Mouse (Mus musculus) embryonic facial prominence, embryonic 10.5 days (tissue): ENCODE results near the gene Pgm1. TPM values are rescaled to one million over a fixed set of nuclear protein-coding genes. Genes with fewer than 3 reads are reported as not detected.

Experiments
- DNase-seq: peaks from one replicate; pipeline ENCODE4 v3.0.0-alpha.2; 2017; ENCODE audit warnings: low spot score
- H3K27ac ChIP-seq: fragments of 300-500 bp; sonication (generic); replicated peaks from 2 replicates; pipeline ENCODE4 v1.5.1; 2016; ENCODE audit warnings: mild to moderate bottlenecking
- H3K27me3 ChIP-seq: fragments of 300-500 bp; sonication (generic); replicated peaks from 2 replicates; pipeline ENCODE4 v1.6.1; 2016; ENCODE audit warnings: low read depth, mild to moderate bottlenecking; ENCODE audit not compliant: poor library complexity, severe bottlenecking
- H3K36me3 ChIP-seq: fragments of 300-500 bp; sonication (generic); replicated peaks from 2 replicates; pipeline ENCODE4 v1.6.1; 2016; ENCODE audit warnings: mild to moderate bottlenecking, moderate library complexity
- H3K4me1 ChIP-seq: fragments of 300-500 bp; sonication (generic); 2 replicates; pipeline ENCODE4 v1.6.1; 2016
- H3K4me3 ChIP-seq: fragments of 300-500 bp; sonication (generic); 2 replicates; pipeline ENCODE4 v1.5.1; 2016; ENCODE audit warnings: mild to moderate bottlenecking, moderate library complexity
- H3K9me3 ChIP-seq: fragments of 300-500 bp; sonication (generic); 2 replicates; pipeline ENCODE4 v1.6.1; 2016; ENCODE audit warnings: mild to moderate bottlenecking
- WGBS: fragments of 180-500 bp; shearing (Covaris S2); methylation state at CpG from one replicate; pipeline ENCODE4 v1.1.7; 2016; 5-methylcytosine and 5-hydroxymethylcytosine counted together
- polyA plus RNA-seq: library from polyadenylated mRNA; unstranded; fragments of >200 nt; fragmentation: Nextera tagmentation; extraction: Ambion mirVana; gene quantifications from 2 replicates; pipeline ENCODE4 v1.2.1, GENCODE M21; 2016

Pgm1 gene
- polyA plus RNA-seq, 1 experiment from 2014 or later = 62.9 TPM

DNA sequence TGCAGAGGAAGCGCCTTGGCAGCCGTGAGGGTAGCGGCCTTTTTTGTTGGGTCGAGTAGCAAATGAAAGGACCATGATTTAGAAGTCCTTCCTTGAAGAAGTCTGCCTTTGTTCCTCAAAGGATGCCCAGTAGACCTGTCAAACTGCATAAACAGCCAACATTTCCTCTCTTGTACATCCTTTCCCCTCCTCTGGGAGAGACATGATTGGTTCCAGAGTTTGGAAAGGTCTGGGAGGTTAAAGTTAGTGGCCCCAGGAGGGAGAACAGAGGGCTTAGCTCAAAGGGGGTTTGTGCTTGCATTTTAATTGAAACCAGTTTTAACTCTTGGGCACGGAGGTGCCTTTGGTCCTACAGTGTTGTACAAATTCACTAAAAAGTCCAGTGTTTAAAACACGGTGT, 37.3 kb downstream of the Pgm1 start:
- Histone ChIP-seq H3K9me3 (no peaks in the 10 kb centered on the region), H3K27ac (peak overlapping the region; percentile 80; the same call in 1 of the 2 replicates), H3K4me3 (0 out of 2 replicates have a peak overlapping the region, but pooled peaks have one; percentile 1), H3K4me1 (peaks cover 53% of the 10 kb centered on the region), H3K27me3 (no peaks in the 10 kb centered on the region), H3K36me3 (peaks cover 30% of the 10 kb centered on the region)
- 39% methylated on average over 6 of the region's 6 CpGs for WGBS
- peak; percentile 66 for DNase-seq

DNA sequence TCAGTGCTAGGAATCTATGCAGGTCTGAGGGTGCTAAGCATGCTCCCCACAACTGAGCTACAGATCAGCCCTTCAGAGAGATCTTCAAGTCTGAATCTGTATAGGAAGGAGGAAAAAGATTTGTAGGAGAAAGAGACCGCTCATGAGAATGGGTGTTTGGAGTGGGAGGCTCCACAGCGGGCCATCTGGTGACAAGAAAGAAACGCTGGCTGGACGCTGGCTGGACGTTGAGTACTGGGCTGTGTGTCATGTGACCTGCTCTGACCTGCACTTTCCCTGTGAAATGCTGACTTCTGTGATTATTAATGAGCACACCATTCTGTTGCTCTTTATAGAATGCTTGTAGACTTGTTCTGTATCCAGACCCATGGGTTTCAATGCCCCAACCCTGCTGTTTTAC, 40.1 kb downstream of the Pgm1 start:
- DNase-seq = peak; percentile 32
- H3K27ac ChIP-seq = peak overlapping the region; percentile 59
- H3K9me3 ChIP-seq = no peaks in the 10 kb centered on the region
- no peaks in the 10 kb centered on the region for H3K27me3 ChIP-seq
- no peak overlapping the region for H3K4me3 ChIP-seq
- H3K36me3 ChIP-seq = peaks cover 25% of the 10 kb centered on the region
- WGBS = 39% methylated on average over 5 of the region's 5 CpGs
- H3K4me1 ChIP-seq = peaks cover 46% of the 10 kb centered on the region

- Histone ChIP-seq H3K27me3 (no peaks in the 10 kb centered on the region), H3K4me3 (no peak overlapping the region), H3K27ac (no peak overlapping the region; the same call in 1 of the 2 replicates), H3K4me1 (peaks cover 42% of the 10 kb centered on the region), H3K36me3 (peaks cover 22% of the 10 kb centered on the region), H3K9me3 (no peaks in the 10 kb centered on the region)
- DNase-seq = no peak
- WGBS = 51% methylated on average over 4 of the region's 4 CpGs
These were observed 40.9 kb downstream of the Pgm1 start for GRCm38 (mm10) chr4:99970097-99970496.

DNA sequence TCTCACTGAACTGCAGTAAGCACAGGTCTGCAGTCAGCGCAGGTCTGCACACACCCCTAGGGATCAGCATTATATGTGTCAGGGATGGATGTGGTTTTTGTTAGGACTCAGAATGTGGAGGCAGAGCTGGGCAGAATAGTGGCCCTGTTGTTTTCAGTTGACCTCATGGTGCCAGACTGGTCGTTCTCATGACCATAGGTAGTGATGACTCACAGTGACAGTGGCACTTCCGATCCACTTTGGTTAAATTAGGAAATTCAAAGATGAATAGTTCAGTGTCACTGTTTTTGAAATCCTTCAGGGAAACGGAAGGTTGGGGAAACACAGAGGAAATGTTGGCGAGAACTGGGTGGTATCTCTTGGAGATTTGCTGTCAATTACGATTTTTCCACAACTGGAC, 43.7 kb downstream of the Pgm1 start:
- Histone ChIP-seq H3K4me3 (no peak overlapping the region), H3K9me3 (no peaks in the 10 kb centered on the region), H3K27me3 (no peaks in the 10 kb centered on the region), H3K27ac (no peak overlapping the region), H3K4me1 (peaks cover 24% of the 10 kb centered on the region), H3K36me3 (peaks cover 11% of the 10 kb centered on the region; the same call in 1 of the 2 replicates)
- DNase-seq = no peak
- 79% methylated on average over 6 of the region's 6 CpGs for WGBS

DNA sequence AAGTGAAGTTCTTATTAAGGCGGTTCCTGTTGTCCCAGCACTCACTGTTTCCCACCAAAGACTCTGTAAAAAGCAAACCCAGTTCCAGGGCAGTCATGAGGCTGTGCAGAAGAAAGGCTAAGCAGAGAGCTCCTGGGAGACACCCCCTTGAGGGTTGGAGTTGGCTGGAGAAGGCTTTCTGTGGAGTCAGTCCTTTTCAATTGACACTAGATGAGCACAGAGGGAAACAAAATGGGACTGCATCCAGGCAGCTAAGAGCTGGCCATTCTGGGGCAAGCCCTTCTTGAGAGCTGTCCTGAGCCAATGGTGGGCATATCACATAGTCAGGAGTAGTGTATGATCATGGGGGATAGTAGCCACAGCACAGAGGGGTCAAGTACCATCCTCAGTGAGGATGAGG, 44.7 kb downstream of the Pgm1 start:
- H3K4me1 ChIP-seq = peaks cover 14% of the 10 kb centered on the region
- no peaks in the 10 kb centered on the region for H3K9me3 ChIP-seq
- 94% methylated on average over 1 of the region's 1 CpGs for WGBS
- no peak for DNase-seq
- H3K36me3 ChIP-seq = peaks cover 11% of the 10 kb centered on the region; the same call in 1 of the 2 replicates
- H3K27ac ChIP-seq = no peak overlapping the region
- H3K4me3 ChIP-seq = no peak overlapping the region
- no peaks in the 10 kb centered on the region for H3K27me3 ChIP-seq

DNA sequence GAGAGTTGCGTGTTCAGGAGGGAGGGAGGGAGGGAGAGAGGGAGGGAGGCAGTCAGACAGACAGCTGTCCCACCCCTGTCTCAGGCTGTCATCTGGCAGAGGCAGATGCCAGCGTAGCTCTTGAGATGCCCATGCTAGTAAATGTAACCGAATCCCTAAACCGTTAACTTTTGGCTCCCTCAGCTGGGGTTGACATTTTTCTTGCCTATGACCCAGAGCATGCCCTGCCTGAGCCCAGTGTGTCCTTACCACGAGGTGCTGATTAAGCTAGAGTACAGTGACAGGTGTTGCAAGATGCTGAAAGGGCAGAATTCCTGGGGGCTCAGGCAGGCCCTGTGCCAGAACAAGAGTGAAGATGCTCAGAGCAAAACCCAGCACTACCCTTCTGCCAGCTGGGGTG, 45.2 kb downstream of the Pgm1 start:
- H3K36me3 ChIP-seq = peaks cover 11% of the 10 kb centered on the region; the same call in 1 of the 2 replicates
- WGBS = 67% methylated on average over 5 of the region's 5 CpGs
- no peak overlapping the region for H3K4me3 ChIP-seq
- peaks cover 9% of the 10 kb centered on the region for H3K4me1 ChIP-seq
- no peak overlapping the region for H3K27ac ChIP-seq
- no peaks in the 10 kb centered on the region for H3K9me3 ChIP-seq
- H3K27me3 ChIP-seq = no peaks in the 10 kb centered on the region
- DNase-seq = no peak

DNA sequence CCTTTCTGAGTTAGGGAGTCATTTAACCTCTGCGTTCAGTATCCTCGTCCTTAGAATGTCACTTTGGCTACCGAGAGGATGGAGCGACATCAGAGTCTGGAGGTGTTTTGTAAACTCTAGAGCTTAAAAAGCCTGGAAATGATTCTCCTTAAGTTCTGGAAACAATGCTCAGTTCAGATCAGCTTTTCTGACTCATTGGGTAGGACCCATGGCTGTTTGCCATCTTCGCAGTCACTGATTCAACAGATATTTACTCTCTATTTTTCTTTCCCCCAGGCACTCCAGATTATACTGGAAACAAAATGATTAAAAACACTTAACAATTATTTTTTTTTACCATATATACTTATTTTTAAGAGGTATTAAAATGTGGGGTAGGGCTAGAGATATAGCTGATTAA, 50.1 kb downstream of the Pgm1 start:
- WGBS = 94% methylated on average over 5 of the region's 5 CpGs
- Histone ChIP-seq H3K27ac (no peak overlapping the region), H3K36me3 (no peaks in the 10 kb centered on the region; the same call in 1 of the 2 replicates), H3K27me3 (no peaks in the 10 kb centered on the region), H3K4me3 (no peak overlapping the region), H3K4me1 (peaks cover 22% of the 10 kb centered on the region), H3K9me3 (no peaks in the 10 kb centered on the region)
- DNase-seq = no peak

DNA sequence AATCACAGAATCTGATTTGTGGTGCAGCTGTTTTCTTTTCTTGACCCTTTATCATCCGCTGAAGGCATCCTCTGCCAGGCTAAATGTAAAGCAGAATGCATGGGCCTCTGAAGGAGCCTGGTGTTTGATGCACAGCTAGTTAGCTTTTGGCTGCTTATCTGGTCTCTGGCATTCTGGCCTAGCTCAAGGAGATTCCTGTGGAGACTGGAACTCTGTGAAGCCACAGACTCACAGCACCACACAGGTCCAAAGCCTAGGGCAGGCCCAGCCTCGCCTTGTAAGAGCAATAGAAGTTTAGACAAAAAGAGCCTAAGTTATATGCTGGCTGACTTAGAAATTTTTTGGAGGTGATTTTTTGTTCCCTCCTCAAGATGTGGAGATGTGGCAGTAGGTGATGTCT, 52.0 kb downstream of the Pgm1 start:
- Histone ChIP-seq H3K27me3 (no peaks in the 10 kb centered on the region), H3K36me3 (no peaks in the 10 kb centered on the region; the same call in 1 of the 2 replicates), H3K4me3 (no peak overlapping the region), H3K9me3 (no peaks in the 10 kb centered on the region), H3K27ac (no peak overlapping the region), H3K4me1 (peaks cover 32% of the 10 kb centered on the region)
- no peak for DNase-seq
- WGBS = 82% methylated on average over 2 of the region's 2 CpGs

- no peak for DNase-seq
- H3K27me3 ChIP-seq = no peaks in the 10 kb centered on the region
- no peak overlapping the region for H3K4me3 ChIP-seq
- H3K4me1 ChIP-seq = peaks cover 38% of the 10 kb centered on the region
- H3K36me3 ChIP-seq = no peaks in the 10 kb centered on the region; the same call in 1 of the 2 replicates
- H3K9me3 ChIP-seq = no peaks in the 10 kb centered on the region
- 74% methylated on average over 13 of the region's 13 CpGs for WGBS
- H3K27ac ChIP-seq = peak overlapping the region; percentile 30; the same call in 1 of the 2 replicates
These were observed 54.6 kb downstream of the Pgm1 start for GRCm38 (mm10) chr4:99983652-99984368.

DNA sequence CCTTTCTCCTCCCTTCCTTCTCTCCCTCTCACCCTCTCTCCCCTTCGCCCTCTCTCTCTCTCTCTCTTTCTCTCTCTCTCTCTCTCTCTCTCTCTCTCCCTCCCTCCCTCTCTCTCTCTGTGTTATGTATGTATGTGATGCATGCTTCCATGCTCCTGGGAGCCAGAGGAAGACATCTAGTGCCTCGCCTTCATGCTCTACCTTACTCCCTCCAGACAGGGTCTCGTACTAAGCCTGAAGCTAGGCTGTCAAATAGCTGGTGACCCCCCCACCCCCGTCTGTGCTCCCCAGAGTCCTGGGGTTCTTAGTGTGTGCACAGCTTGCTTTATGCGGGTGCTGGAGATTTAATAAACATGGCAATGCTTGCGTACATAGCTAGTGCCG, 55.1 kb downstream of the Pgm1 start:
- 87% methylated on average over 7 of the region's 7 CpGs for WGBS
- DNase-seq = no peak

GRCm38 (mm10) chr4:99985086-99985485, 55.9 kb downstream of the Pgm1 start:
- Histone ChIP-seq H3K27me3 (no peaks in the 10 kb centered on the region), H3K4me3 (no peak overlapping the region), H3K27ac (no peak overlapping the region; the same call in 1 of the 2 replicates), H3K36me3 (no peaks in the 10 kb centered on the region; the same call in 1 of the 2 replicates), H3K9me3 (no peaks in the 10 kb centered on the region), H3K4me1 (peaks cover 42% of the 10 kb centered on the region)
- 86% methylated on average over 7 of the region's 7 CpGs for WGBS
- DNase-seq = no peak

More for the DNA sequence above, 55.1 kb downstream of the Pgm1 start:
- no peak overlapping the region for H3K27ac ChIP-seq
- H3K4me1 ChIP-seq = peaks cover 42% of the 10 kb centered on the region
- H3K9me3 ChIP-seq = no peaks in the 10 kb centered on the region
- no peaks in the 10 kb centered on the region; the same call in 1 of the 2 replicates for H3K36me3 ChIP-seq
- H3K27me3 ChIP-seq = no peaks in the 10 kb centered on the region
- H3K4me3 ChIP-seq = no peak overlapping the region

DNA sequence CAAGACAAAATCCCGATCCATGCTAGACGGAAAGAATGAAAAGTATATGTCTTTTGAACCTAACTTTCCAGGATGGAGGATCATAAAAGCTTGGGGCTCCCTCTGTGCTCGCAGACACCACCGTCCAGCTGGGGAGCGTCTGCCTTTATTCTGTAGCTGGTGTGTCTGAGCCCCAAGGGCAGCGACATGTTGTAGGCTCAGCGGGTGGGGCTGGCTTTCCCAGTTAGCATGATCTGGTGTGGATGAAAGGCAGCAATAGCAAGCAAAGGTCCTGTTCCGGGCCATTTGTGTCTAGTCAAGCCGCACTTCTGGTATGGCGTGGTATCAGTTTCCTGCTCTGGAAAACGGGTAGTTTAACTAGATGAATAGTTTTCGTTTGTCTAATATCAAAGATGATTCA, 56.4 kb downstream of the Pgm1 start:
- no peaks in the 10 kb centered on the region; the same call in 1 of the 2 replicates for H3K36me3 ChIP-seq
- peak overlapping the region; percentile 30; the same call in 1 of the 2 replicates for H3K27ac ChIP-seq
- no peak overlapping the region for H3K4me3 ChIP-seq
- no peaks in the 10 kb centered on the region for H3K27me3 ChIP-seq
- 85% methylated on average over 12 of the region's 12 CpGs for WGBS
- no peak for DNase-seq
- H3K9me3 ChIP-seq = no peaks in the 10 kb centered on the region
- H3K4me1 ChIP-seq = peaks cover 40% of the 10 kb centered on the region

GRCm38 (mm10) chr4:99986609-99987008, 57.4 kb downstream of the Pgm1 start:
- Histone ChIP-seq H3K27me3 (no peaks in the 10 kb centered on the region), H3K36me3 (no peaks in the 10 kb centered on the region; the same call in 1 of the 2 replicates), H3K27ac (no peak overlapping the region), H3K9me3 (no peaks in the 10 kb centered on the region), H3K4me1 (peaks cover 32% of the 10 kb centered on the region), H3K4me3 (no peak overlapping the region)
- no peak for DNase-seq
- 92% methylated on average over 10 of the region's 10 CpGs for WGBS
